Mouse (Mus musculus): ENCODE data around the gene A930004D18Rik.
A peak's percentile ranks its signal among the peaks of the same experiment; 100 is the strongest.

Gene A930004D18Rik

DNA sequence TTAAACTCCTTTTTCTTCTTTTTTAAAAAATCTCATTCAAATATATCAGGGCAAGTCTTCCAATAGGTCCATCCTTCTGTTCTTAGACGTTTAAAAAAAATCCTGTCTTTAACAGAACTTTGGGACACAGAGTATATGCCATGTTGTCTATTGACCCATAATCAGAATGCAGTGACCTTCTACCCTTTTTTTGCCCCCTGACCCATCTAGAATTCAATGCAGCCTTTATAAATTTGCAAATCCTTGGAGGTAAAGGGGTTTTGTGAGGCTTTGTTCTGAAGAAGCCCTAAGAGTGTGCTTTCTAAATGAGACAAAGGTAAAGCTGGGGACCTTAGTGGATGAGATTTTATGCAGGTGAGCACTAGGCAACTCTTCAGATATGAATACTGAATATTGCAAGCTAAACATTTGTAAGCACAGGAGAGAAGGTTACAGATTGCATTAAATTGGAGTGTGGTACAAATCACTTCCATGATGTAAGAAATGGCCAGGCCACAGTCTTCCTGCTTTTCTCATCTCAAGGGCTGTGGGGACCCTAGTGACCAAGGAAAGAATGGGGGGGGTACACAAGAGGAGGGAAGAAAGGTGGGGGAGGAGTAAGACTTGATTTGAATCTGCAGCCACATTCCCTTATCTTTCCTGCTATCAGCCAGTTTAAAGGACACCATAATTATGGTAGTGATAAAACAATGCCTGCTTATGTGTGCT is 15.9 kb upstream of the A930004D18Rik start:
- no peak for DNase-seq

DNA sequence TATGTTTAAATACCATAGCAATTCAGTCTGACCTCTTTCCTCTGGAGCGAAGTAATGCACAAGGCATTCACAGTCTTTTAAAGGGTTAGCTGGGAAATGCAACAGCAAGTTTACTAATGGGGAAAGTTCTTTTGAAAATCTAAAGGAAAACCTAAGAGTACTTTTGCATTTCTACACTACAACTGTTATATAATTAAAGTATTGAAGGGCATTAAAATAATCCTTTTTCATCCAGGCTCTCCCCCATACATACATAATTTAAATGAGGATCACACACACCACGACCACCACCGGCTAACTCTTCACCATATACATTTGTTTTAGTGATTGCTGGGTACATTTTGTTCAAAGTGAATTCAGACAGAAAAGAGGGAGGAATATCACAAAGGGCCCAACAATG is 15.0 kb upstream of the A930004D18Rik start:
- DNase-seq = no peak

DNA sequence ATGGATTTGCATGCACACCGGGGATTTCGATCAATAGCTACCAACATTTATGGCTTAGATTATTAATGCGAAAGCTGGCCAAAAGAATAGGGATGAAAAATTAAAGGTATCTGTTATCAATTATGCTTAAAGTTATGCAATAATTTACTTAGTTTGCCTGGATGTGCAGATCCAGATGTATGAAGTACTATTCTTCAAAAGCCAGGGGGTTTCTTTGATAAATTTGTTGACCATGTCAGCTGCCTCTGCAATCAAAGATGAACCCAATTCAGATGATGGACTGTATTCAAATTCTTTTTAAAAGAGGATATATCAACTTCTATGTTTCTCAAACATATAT is 14.3 kb upstream of the A930004D18Rik start:
- DNase-seq = no peak

DNA sequence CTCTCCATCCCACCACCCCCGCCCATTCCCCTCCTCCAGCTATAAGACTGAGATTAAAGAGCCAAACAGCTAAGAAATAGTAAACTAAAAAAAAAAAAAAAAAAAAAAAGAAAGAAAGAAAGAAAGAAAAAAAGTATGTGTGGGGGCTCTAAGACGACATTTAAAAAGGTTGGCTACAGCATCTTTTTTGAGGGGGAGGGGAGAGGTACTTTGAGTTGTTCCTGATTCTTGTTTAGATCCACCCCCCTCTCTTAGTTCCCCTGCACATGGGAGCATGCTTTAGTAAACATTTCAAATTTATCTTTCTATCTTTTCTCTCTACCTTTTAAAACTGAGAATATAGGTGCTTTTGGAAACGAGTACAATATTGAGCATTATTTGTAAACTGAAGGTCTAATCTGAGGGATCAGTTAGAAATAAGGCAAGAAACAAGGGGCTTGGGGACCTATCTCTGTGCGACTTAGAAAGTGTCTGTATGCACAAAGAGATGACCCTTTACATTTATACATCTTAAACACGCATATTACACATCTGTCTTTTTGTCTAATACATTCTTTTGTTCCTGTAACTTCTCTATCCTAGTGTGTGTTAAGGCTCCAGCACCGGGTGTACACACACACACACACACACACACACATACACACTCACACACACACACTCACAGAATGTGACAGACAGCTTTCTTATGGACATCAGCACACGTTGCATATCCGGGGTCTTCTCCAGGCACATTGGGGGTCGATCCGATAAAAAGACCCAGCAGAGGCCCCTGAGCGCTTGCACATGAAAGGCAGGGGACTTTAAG is 13.7 kb upstream of the A930004D18Rik start:
- DNase-seq = no peak

DNA sequence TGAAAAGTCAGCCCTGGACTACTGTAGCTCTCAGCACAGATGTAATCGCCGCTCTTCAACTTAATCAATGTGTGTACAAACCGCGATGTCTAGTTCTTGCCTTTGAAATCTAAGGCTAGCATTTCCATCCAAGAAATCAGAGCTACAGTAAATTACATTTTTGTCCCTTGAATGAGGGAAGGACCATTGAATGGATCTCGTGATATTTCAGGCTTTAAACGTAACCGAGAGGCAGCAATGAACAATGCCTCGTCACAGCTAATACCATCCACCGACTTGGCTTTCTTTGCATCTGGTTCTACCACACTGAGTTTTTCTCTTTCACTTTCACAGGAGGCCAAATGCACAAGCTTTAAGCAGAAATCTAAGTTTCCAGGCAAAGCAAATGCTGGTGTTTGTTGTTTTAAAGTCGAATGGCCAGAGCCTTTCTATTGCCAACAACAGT is 13.0 kb upstream of the A930004D18Rik start:
- DNase-seq = no peak

DNA sequence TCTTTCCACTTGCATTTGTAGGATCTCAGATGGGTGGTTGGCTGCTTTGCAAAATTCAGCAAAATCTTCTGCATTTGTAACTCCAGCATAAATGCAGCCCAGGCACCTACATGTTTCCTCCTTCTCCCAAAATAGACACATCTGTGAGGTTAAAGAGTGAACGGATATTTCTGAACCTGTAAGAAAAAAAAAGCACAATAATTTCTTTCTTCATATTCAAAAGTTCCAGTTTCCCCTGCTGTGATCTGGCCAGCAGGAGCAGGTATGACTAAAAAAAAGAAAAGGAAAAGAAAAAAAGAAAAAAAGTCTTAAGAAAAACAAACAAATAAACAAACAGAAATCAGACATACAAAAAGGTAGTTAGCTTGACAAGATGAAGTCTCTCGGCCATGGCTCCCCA is 12.5 kb upstream of the A930004D18Rik start:
- DNase-seq = no peak

DNA sequence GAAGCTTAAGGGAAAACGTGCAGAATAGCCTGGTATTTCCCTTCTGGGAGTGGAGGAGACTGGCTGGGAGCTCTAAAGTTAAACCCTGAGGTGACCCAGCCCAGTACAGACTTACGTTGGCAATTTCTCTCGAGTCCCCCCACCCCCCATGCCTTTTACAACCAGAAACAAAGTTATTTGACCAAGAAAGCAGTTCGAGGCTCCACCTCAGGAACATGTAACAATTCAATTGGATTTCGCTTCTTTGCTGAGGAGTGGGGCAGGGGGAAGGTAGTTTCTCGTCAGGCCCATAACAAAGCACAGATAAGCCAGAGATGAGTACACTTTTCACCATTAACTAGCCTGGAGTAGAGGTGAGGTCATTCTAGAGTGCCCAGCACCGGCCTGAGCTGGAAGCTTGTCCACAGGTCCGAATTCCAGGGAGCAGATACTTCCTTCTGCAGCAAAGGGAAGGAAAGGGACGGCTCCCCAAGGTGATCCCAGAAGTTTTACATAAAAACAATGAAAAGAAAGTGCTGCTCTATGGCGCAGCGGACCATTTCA is 11.8 kb upstream of the A930004D18Rik start:
- DNase-seq = no peak

DNA sequence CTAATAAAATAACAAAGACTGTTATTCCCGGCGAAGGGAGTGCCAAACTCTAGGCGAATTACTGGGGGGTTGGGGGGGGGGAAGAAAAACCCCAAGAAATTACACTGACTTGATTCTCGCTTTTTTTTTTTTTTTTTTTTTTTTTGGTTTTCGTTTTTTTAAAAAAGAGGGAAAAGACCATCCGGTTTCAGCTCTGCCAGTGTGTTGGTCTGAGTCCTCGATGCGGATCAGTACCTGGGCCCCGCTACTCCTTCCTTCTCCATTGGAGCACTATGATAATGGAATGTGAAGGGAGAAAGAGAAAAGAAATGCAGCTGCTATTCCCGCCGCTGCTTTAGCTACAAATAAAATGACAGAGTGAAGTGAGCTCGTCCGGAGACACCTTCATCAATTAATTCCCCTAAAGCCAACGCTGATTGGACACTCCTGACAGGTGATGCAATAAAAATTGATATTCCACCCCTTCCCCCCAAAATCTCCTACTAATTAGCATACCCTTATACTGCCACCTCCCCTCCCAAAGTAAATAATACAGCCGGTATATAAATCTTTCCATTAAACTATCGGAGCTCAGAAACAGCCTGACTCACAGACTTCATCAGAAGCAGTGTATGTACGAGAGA is 11.0 kb upstream of the A930004D18Rik start, which contains the start of gene Skida1:
Gene Skida1 (minus strand): TSS at position 599 of the 623 bp plus-strand sequence.
- no peak for DNase-seq

DNA sequence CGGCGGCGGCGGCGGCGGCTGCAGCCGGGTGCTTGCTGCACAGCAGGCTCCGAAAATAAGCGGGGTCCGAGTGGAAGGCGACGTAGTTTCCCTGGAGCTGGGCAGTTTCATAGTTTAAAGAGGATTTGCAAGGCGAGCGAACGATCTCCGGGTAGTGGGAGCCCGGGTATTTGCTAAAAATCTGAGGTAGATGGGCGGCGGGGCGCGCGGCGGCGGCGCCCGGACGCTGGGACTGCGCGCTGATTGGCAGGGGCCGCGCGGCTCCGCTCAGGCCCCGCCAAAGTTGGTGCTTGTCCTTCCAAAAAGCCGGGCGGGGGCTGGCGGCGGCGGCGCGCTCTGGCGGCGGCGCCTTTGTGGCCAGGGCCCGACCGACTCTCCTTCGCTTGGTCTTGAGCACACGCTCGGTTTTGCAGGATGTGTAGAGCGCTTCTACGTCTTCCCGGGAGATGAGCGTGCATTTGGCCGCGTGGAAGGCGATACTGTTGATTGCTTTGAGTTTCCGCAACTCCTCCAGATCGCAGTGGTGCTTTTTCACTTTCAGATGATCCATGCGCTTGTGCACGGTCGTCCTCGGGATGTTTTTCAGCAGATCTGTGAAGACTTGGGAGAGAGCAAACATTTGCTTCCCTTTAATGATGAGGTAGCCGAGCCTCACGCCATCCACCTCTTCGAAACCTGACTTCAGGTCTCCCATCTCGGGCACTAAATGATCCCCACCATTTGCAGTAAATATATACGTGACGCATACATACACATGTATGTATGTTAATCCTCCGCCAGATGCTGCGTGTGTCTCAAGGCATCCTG is 10.3 kb upstream of the A930004D18Rik start:
- peak; percentile 75 for DNase-seq

DNA sequence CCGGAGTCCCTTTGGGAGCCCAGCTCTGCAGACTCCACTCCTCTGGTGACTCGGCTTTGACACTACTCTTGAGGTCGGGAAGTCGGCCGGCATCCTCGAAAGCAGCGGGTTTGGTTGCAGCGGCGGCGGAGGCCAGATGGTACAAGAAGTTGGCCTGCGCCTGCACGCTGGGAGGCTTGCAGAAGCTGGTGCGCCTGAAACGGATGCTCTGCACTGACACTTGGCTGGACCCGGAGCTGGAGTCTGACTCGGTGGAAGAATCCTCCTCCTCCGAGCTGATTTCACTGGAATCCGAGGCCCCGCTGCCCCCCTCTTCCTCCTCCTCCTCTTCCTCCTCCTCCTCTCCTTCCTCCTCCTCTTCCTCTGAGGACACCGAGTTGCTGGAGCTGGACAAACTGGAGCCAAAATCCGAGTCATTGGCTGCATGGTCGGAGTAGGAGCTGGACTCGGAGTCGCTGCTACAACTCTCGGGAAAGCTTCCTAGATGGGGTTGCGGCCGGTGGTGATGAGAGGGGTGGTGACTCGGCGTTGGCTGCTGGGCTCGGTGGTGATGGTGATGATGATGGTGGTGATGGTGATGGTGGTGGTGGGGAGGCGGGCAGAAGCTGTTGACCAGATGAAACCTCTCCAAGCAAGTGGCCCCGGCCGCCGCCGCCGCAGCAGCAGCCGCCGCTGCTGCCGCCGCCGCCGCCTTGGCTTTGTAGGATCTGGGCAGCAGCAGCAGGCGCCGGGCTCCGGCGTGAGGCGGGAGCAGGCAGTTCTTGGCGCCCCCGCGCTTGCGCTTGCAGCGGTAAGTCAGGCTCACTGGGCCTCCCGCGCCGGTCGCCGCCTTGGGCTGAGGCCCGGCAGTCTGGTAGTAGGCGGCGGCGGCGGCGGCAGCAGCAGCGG is 9.5 kb upstream of the A930004D18Rik start:
- peak; percentile 68 for DNase-seq

DNA sequence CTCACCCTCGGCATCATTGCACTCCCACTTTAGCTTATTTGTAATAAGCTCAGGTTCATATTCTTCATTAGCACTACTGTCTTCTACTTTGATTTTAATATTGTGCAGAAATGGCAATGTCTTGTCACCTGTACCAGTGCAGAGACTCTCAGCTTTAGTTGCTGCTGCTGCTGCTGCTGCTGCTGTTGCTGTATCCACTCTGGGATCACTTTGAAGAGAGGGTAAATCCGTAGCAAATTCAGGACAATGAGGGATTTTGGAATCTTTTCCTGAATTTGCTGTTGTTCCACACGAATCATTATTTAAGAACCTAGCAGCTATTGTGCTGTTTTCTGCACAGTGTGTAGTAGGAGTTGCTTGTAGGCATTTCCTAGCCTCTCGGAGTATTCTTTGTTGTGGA is 8.6 kb upstream of the A930004D18Rik start:
- no peak for DNase-seq

DNA sequence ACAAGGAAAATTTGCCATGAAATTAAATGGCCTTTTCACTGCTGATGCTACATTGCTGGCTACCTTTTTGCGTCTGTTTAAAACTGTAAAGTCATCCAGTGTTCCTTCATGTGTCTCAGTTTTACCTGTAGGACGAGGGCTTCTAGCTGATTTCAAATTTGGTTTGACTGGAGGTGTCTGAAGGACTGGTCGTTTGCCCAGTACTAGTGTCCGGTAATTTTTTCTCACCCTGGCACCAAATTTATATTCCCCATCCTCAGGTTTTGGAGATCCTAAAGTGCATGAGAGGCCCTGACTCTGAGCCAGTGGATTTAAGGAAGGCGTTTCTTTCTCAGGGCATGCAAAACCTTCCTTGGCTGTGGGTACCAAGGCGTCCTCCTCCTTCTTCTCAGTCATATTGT is 8.2 kb upstream of the A930004D18Rik start:
- DNase-seq = no peak

DNA sequence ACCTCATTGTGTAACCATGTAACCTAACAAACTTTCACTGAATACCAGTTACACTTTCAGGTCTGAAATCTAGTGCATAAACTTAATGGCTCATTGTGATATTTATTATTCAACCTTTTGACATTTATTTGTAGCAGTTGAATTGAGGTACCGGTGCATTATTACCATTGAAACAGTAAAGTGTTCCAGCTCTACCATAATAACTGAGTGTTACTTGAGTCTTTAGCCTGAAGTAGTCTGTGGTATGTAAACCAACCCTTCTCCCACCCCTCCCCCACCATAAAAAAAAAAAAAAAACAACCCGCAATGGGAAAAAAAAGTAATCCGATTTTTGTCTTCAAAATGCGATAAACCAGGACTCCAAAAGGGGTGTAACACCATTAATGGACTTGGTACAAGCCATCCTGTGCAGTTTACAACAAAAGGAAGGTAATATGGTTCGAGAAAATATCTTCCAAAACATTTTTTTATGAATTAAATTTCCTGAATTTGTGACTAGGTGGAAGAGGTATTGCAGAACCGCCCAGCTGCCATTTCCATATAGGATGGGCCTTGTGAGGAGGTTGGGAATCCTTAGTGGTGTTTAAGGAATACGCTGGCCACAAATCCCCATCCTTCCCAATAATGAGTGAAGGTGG is 7.7 kb upstream of the A930004D18Rik start:
- no peak for DNase-seq

DNA sequence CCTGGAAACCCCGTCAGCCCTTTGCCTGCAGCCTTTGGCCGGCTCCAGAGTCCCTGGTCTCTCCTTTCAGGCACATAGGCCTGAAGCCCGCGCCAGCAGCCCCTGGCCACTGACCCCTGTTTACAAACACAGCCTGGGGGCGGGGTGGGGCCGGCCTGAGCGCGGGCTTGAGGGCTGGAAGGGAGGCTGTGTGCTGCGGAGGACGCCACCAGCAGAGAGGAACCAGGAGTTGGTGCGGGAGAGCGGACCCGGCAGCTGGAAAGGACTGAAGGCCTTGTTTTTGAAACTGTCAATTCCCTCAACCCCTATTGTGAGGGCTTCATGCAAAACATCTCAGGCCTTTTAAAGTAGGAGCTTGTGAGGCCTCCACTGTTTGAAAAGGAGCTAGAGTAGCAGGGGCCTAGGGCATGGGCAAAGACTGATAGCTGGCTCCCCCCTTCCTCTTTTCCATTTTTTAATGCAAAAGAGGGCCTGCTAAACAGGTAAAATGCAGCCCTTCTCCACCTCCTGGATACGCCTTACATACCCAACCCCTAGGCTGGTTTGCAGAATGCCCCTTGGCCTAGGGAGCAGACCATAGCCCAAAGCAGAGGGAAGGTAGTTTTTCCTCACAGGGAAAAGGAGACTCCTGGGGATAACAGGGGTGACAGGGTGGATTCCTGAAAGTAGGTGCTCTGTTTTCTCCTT is 3.8 kb upstream of the A930004D18Rik start:
- DNase-seq = no peak

DNA sequence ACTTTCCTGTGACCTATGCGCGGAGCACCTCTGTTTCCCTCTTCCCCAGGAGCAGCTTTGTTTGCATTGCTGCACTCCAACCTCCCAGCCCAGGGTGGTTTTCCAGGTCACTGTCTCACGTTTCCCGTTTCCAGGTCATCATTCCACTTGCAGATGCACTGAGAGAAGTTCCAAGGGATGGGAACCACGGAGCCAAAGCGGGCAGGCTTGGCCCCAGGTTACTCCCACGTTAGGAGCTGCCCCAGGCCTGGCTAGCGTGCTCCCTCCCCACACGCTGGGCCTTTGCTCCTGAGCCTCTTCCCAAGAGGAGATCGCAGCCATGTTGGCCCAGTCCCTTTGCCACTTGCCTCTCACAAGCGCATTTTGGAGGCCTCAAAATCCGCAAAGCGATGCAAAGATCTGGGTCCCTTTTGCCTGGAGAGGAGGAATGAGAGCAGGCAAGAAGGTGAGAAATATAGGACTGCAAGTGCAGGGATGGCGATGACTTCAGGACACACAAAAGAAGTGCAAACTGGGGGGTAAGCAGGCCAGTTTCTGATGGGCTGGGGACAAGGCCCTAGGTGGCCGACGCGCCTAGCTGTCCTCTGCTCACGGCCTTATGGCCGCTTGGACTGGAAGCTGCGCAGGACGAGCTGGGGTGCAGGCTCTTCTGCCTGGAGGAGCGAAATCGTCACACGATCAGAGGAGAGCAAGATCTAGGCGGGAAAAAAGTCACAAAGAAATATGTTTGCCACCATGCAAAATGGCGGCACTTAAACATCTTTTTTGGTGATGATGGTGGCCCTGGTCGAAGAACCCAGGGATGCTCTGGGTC is 3.0 kb upstream of the A930004D18Rik start:
- DNase-seq = no peak

DNA sequence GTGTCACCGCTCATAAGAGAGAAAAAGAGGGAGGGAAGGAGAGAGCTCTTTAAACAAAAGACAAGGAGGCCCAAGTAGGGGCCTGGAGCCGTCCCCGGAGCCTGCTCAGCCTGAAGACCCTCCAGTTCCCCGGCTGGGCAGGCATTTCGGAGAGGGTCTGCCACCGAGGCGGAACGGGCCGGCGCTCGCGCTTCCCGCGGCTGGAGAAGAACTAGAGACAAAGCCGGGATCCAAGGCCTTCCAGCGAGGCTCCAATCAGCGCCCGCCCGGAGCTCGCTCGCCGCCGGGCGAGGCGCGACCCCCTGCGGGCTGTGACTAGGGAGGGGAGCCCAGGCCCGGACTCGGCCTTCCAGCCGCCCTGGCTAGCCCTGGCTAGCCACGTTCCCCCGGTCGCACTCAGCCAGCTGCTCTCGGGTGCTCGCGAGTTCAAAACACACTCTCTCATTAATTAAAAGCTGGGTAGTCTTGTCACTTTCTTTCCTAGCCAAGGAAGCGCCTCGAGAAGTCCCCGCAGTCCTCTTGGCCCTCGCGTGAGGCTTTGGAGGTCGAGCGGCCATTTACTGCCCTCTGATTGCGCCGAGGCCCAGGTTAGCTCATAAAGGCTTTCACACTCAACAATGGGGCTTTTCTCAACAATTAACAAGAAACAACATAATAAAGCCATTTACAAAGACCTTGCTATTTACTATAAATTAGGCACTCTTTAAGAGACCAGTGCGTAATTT is 2.2 kb upstream of the A930004D18Rik start:
- no peak for DNase-seq

DNA sequence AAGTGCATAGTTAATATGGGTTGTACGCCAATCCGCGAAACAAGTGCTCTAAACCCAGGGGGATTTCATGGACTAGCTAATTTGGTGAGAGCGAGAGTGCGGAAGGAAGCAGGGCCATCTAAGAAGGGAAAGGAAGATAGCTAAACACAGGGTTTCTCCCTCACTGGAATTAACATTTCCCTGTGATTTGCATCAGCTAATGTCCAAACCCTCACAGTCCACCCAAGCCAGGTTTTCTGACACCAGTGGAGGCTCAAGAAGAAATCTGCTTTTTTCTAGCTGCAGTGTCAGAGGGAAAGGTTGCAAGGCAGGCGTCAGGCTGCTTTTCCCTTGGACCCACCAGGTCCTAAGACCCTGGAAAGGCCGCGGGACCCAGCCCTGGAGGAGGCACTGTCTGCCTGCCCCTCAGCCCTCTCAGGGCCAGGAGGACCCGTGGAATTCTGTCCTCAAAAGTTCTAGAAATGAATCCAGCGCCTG is 1.4 kb upstream of the A930004D18Rik start:
- DNase-seq = no peak

DNA sequence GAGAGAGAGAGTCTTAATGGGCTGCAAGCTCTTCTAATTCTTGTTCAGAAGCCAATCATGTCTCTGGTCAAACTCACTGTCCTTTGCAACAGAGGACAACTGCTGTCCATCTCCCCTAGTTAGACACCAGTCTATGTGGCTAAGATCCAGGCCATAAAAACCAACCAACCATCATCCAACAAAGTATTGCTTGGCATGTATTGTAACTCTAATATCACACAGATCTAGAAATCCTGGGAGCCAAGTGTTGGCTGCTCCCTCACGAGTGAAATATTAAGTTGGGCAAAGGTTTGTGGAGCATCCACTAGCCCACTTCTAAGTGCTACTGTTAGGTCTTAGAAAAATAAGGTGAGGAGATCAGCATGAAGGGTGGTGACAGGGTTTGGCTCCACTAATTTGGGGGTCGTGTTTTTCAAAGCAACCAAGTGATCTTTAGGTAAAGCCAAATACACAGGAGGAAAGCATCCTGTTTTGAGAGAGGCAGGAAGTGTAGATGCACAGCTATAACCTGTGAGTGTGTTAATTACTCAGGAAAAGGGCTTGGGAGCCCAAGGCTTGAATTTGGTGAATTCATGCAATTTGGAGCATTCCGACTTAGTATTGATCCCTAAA is 710 bp upstream of the A930004D18Rik start:
- DNase-seq = no peak
